ENCODE assay signal across 8 mouse cellular contexts in genomic region chr9:42898091-42898591, GRCm38 (mm10). TPM values are rescaled to one million over a fixed set of nuclear protein-coding genes. Genes with fewer than 3 reads are reported as not detected.
DNase-seq lines count a peak whose midpoint lies in the region; TF ChIP-seq lines count a peak whose summit lies in the region.

No protein-coding gene starts in this region.

- TF ChIP-seq POLR2A in cortical plate, adult 2 months (IDR thresholded peaks at IDR 0.05; ENCODE audit: extremely low read depth, insufficient read depth, low read length), result no peak

- H3K36me3 ChIP-seq in hindbrain, embryonic 10.5 days, result no peaks in the 10 kb centered on the region

- peak overlapping the region; percentile 62 for H3K4me3 ChIP-seq in left cerebral cortex, adult 2 months
- peak overlapping the region; percentile 80 for H3K4me3 ChIP-seq in cortical plate, adult 2 months (ENCODE audit: insufficient read depth, low read length)
- H3K4me3 ChIP-seq in hindbrain, embryonic 10.5 days, result peak overlapping the region; percentile 65

- no peak for TF ChIP-seq CTCF in left cerebral cortex, adult 2 months (IDR thresholded peaks at IDR 0.05)
- TF ChIP-seq CTCF in cortical plate, adult 2 months (IDR thresholded peaks at IDR 0.05; ENCODE audit: extremely low read depth, insufficient read depth, low read length), result no peak

- no peak for DNase-seq in left cerebral cortex, adult 2 months (ENCODE audit: extremely low spot score in 1 of 2, low spot score in 2 of 2)
- DNase-seq in left cerebral cortex, adult 11 months (ENCODE audit: low spot score), result no peak
- DNase-seq in hindbrain, embryonic 10.5 days (ENCODE audit: low spot score), result peak; percentile 55
- peak; percentile 45 for DNase-seq in mesoderm, embryonic 11.5 days (ENCODE audit: low read depth, low spot score)
- no peak for DNase-seq in thymus, postnatal 14 days
- DNase-seq in gastrocnemius, postnatal 36 days, result no peak
- no peak for DNase-seq in frontal cortex, adult 2 months (ENCODE audit: extremely low spot score in 1 of 2, low spot score in 1 of 2)

- WGBS in hindbrain, embryonic 10.5 days, result 2% methylated on average over 11 of the region's 11 CpGs

- peaks cover 2% of the 10 kb centered on the region for H3K4me1 ChIP-seq in cortical plate, adult 2 months (ENCODE audit: control insufficient read depth, insufficient read depth, low read length)
- peaks cover 50% of the 10 kb centered on the region for H3K4me1 ChIP-seq in hindbrain, embryonic 10.5 days (replicated peaks)

- H3K27ac ChIP-seq in left cerebral cortex, adult 2 months, result peak overlapping the region; percentile 91
- H3K27ac ChIP-seq in cortical plate, adult 2 months (ENCODE audit: insufficient read depth, low read length), result peak overlapping the region; percentile 73; the same call in 1 of the 2 replicates
- H3K27ac ChIP-seq in hindbrain, embryonic 10.5 days, result peak overlapping the region; percentile 85

- no peaks in the 10 kb centered on the region for H3K9me3 ChIP-seq in hindbrain, embryonic 10.5 days

- H3K27me3 ChIP-seq in hindbrain, embryonic 10.5 days (ENCODE audit: insufficient read depth, poor library complexity, severe bottlenecking), result peaks cover 87% of the 10 kb centered on the region

- intact Hi-C loops in left cerebral cortex, adult 2 months (cut with DNase I), result no loop called here
- intact Hi-C loops in gastrocnemius, postnatal 36 days (cut with DNase I), result no loop called here

RNA-seq across cellular contexts. Expression of gene Grik4, which starts 46.2 kb away (rescaled TPM):
- 10 to 100 TPM; 17.7 to 18.3 TPM for total RNA-seq in left cerebral cortex, adult 2 months (2021)
- polyA plus RNA-seq in cortical plate, adult 2 months (2012; rRNA removed), result 10.9 and 13.4 TPM in 2 replicates
- polyA plus RNA-seq in hindbrain, embryonic 10.5 days (2016; fragmentation: Nextera tagmentation; extraction: Ambion mirVana), result 1.5 and 2.9 TPM in 2 replicates
- total RNA-seq in gastrocnemius, postnatal 36 days (2021), result under 1 TPM in 1 of 2 experiments, not detected in 1; 0.17 TPM
- 10.4 and 11.6 TPM in 2 replicates for polyA plus RNA-seq in frontal cortex, adult 2 months (2012; rRNA removed)

Comparison
In these comparisons a context has a peak if more than half of its experiments do, and no peak if none do; other contexts are left out.
1. DNase-seq: peak in hindbrain, embryonic 10.5 days (single experiment) and mesoderm, embryonic 11.5 days (single experiment); none in left cerebral cortex, adult 2 months (0 of 2), left cerebral cortex, adult 11 months (single experiment), thymus, postnatal 14 days (single experiment), gastrocnemius, postnatal 36 days (0 of 2) and frontal cortex, adult 2 months (0 of 2).
2. Peak in every context shown above with its lines, with median percentiles within 50 percentile points of each other: H3K27ac ChIP-seq and H3K4me3 ChIP-seq.